Mouse (Mus musculus): ENCODE measurements around the gene Gpr33. TPM values are rescaled to one million over a fixed set of nuclear protein-coding genes. Genes with fewer than 3 reads are reported as not detected.

Gene Gpr33
- total RNA-seq (2014; rRNA removed) (not detected in 2 replicates), polyA plus RNA-seq (2012; rRNA removed) (not detected in 2 replicates)

- TF ChIP-seq CTCF (IDR thresholded peaks at IDR 0.05; ENCODE audit: low read depth, low read length) = no peak
- no peak for TF ChIP-seq POLR2A (IDR thresholded peaks at IDR 0.05; ENCODE audit: extremely low read depth, insufficient read depth, low read length)
- Histone ChIP-seq H3K4me1 (ENCODE audit: control insufficient read depth, insufficient read depth, low read length) (no peaks in the 10 kb centered on the region), H3K9ac (ENCODE audit: low read depth, low read length) (no peak within 1 kb of the TSS), H3K27ac (replicated peaks; ENCODE audit: insufficient read depth, low read depth, low read length) (no peak within 1 kb of the TSS), H3K27me3 (ENCODE audit: control insufficient read depth, insufficient read depth, low read length) (no peaks in the 10 kb centered on the region), H3K4me3 (ENCODE audit: insufficient read depth, low read depth, low read length) (no peak within 1 kb of the TSS), H3K36me3 (ENCODE audit: control insufficient read depth, insufficient read depth, low read length) (no peaks in the 10 kb centered on the region), H3K79me2 (ENCODE audit: control insufficient read depth, insufficient read depth, low read length) (no peaks in the 10 kb centered on the region)
- WGBS = 94% methylated on average over 3 of the region's 3 CpGs
- no peak for DNase-seq (ENCODE audit: extremely low read depth, low read depth, low spot score)
Measured at GRCm38 (mm10) chr12:52027963-52028362, at the start of gene Gpr33. TSS of gene Gpr33 (minus strand) at chr12:52028063.

- Histone ChIP-seq H3K4me3 (ENCODE audit: insufficient read depth, low read depth, low read length) (no peak overlapping the region), H3K4me1 (ENCODE audit: control insufficient read depth, insufficient read depth, low read length) (no peaks in the 10 kb centered on the region), H3K27me3 (ENCODE audit: control insufficient read depth, insufficient read depth, low read length) (no peaks in the 10 kb centered on the region; the same call in 1 of the 2 replicates), H3K79me2 (ENCODE audit: control insufficient read depth, insufficient read depth, low read length) (no peaks in the 10 kb centered on the region), H3K9ac (ENCODE audit: low read depth, low read length) (no peak overlapping the region), H3K36me3 (ENCODE audit: control insufficient read depth, insufficient read depth, low read length) (no peaks in the 10 kb centered on the region), H3K27ac (replicated peaks; ENCODE audit: insufficient read depth, low read depth, low read length) (no peak overlapping the region)
- 79% methylated on average over 2 of the region's 2 CpGs for WGBS
- TF ChIP-seq CTCF (IDR thresholded peaks at IDR 0.05; ENCODE audit: low read depth, low read length) (no peak), POLR2A (IDR thresholded peaks at IDR 0.05; ENCODE audit: extremely low read depth, insufficient read depth, low read length) (no peak)
- no peak for DNase-seq (ENCODE audit: extremely low read depth, low read depth, low spot score)
Measured at GRCm38 (mm10) chr12:52049324-52049723, 21.5 kb upstream of the Gpr33 start.

GRCm38 (mm10) chr12:52046371-52046770, 18.5 kb upstream of the Gpr33 start:
- TF ChIP-seq CTCF (IDR thresholded peaks at IDR 0.05; ENCODE audit: low read depth, low read length) = no peak
- no peak for TF ChIP-seq POLR2A (IDR thresholded peaks at IDR 0.05; ENCODE audit: extremely low read depth, insufficient read depth, low read length)
- Histone ChIP-seq H3K36me3 (ENCODE audit: control insufficient read depth, insufficient read depth, low read length) (no peaks in the 10 kb centered on the region), H3K4me1 (ENCODE audit: control insufficient read depth, insufficient read depth, low read length) (no peaks in the 10 kb centered on the region), H3K4me3 (ENCODE audit: insufficient read depth, low read depth, low read length) (no peak overlapping the region), H3K27me3 (ENCODE audit: control insufficient read depth, insufficient read depth, low read length) (no peaks in the 10 kb centered on the region), H3K79me2 (ENCODE audit: control insufficient read depth, insufficient read depth, low read length) (no peaks in the 10 kb centered on the region), H3K27ac (replicated peaks; ENCODE audit: insufficient read depth, low read depth, low read length) (no peak overlapping the region), H3K9ac (ENCODE audit: low read depth, low read length) (no peak overlapping the region)
- WGBS = 73% methylated on average over 4 of the region's 4 CpGs
- no peak for DNase-seq (ENCODE audit: extremely low read depth, low read depth, low spot score)

GRCm38 (mm10) chr12:52042818-52043336, 15.0 kb upstream of the Gpr33 start:
- H3K9ac ChIP-seq (ENCODE audit: low read depth, low read length) = no peak overlapping the region
- DNase-seq (ENCODE audit: extremely low read depth, low read depth, low spot score) = no peak
- no peak overlapping the region for H3K27ac ChIP-seq (replicated peaks; ENCODE audit: insufficient read depth, low read depth, low read length)
- no peaks in the 10 kb centered on the region for H3K79me2 ChIP-seq (ENCODE audit: control insufficient read depth, insufficient read depth, low read length)
- H3K36me3 ChIP-seq (ENCODE audit: control insufficient read depth, insufficient read depth, low read length) = no peaks in the 10 kb centered on the region
- WGBS = 65% methylated on average over 10 of the region's 10 CpGs
- TF ChIP-seq POLR2A (IDR thresholded peaks at IDR 0.05; ENCODE audit: extremely low read depth, insufficient read depth, low read length) (no peak), CTCF (IDR thresholded peaks at IDR 0.05; ENCODE audit: low read depth, low read length) (no peak)
- H3K4me1 ChIP-seq (ENCODE audit: control insufficient read depth, insufficient read depth, low read length) = no peaks in the 10 kb centered on the region
- H3K27me3 ChIP-seq (ENCODE audit: control insufficient read depth, insufficient read depth, low read length) = no peaks in the 10 kb centered on the region
- no peak overlapping the region for H3K4me3 ChIP-seq (ENCODE audit: insufficient read depth, low read depth, low read length)

- Histone ChIP-seq H3K9ac (ENCODE audit: low read depth, low read length) (no peak overlapping the region), H3K36me3 (ENCODE audit: control insufficient read depth, insufficient read depth, low read length) (no peaks in the 10 kb centered on the region), H3K4me1 (ENCODE audit: control insufficient read depth, insufficient read depth, low read length) (no peaks in the 10 kb centered on the region), H3K27ac (replicated peaks; ENCODE audit: insufficient read depth, low read depth, low read length) (no peak overlapping the region), H3K4me3 (ENCODE audit: insufficient read depth, low read depth, low read length) (no peak overlapping the region), H3K27me3 (ENCODE audit: control insufficient read depth, insufficient read depth, low read length) (no peaks in the 10 kb centered on the region), H3K79me2 (ENCODE audit: control insufficient read depth, insufficient read depth, low read length) (no peaks in the 10 kb centered on the region)
- WGBS = 48% methylated on average over 3 of the region's 3 CpGs
- TF ChIP-seq POLR2A (IDR thresholded peaks at IDR 0.05; ENCODE audit: extremely low read depth, insufficient read depth, low read length) (no peak), CTCF (IDR thresholded peaks at IDR 0.05; ENCODE audit: low read depth, low read length) (peak; percentile 27)
- DNase-seq (ENCODE audit: extremely low read depth, low read depth, low spot score) = peak; percentile 30
Measured at GRCm38 (mm10) chr12:52038352-52038751, 10.5 kb upstream of the Gpr33 start.

- Histone ChIP-seq H3K36me3 (ENCODE audit: control insufficient read depth, insufficient read depth, low read length) (no peaks in the 10 kb centered on the region), H3K79me2 (ENCODE audit: control insufficient read depth, insufficient read depth, low read length) (no peaks in the 10 kb centered on the region), H3K4me1 (ENCODE audit: control insufficient read depth, insufficient read depth, low read length) (no peaks in the 10 kb centered on the region), H3K4me3 (ENCODE audit: insufficient read depth, low read depth, low read length) (no peak overlapping the region), H3K9ac (ENCODE audit: low read depth, low read length) (no peak overlapping the region), H3K27ac (replicated peaks; ENCODE audit: insufficient read depth, low read depth, low read length) (no peak overlapping the region), H3K27me3 (ENCODE audit: control insufficient read depth, insufficient read depth, low read length) (no peaks in the 10 kb centered on the region)
- no peak for DNase-seq (ENCODE audit: extremely low read depth, low read depth, low spot score)
- TF ChIP-seq POLR2A (IDR thresholded peaks at IDR 0.05; ENCODE audit: extremely low read depth, insufficient read depth, low read length) (no peak), CTCF (IDR thresholded peaks at IDR 0.05; ENCODE audit: low read depth, low read length) (no peak)
- 88% methylated on average over 3 of the region's 3 CpGs for WGBS
Measured at GRCm38 (mm10) chr12:52034956-52035355, 7.1 kb upstream of the Gpr33 start.

Measured in liver, adult 2 months (tissue).